Mouse (Mus musculus) megakaryocyte, embryonic 14.5 days (primary cell): Measurements from ENCODE around the gene Coro6.

Source experiments
- FLI1 ChIP-seq: IDR thresholded peaks from 2 replicates; pipeline ENCODE4 v1.6.1; 2012; ENCODE audit warnings: low read length, inconsistent platforms, mixed read lengths
- GATA1 ChIP-seq: IDR thresholded peaks from 3 replicates; pipeline ENCODE4 v1.6.1; 2012; ENCODE audit warnings: mixed read lengths, low read length, inconsistent platforms, borderline replicate concordance

GRCm38 (mm10) chr11:77483043-77483442, 20.8 kb downstream of the Coro6 start:
- TF ChIP-seq GATA1 = no peak
- no peak for TF ChIP-seq FLI1
